Mouse (Mus musculus): ENCODE measurements at regions not wholly inside any gene's neighbourhood (a gene's known extent, or its start where the extent isn't known, plus 50 kb on each side); places are given as distances from the start of the nearest gene placed in this dataset.
A peak's percentile ranks its signal among the peaks of the same experiment; 100 is the strongest.

- WGBS: 73% methylated on average over 5 of the region's 5 CpGs
- Histone ChIP-seq H3K9me3 (ENCODE audit: control insufficient read depth, low read length) (no peaks in the 10 kb centered on the region), H3K4me2 (ENCODE audit: low read depth, low read length) (no peak overlapping the region), H3K4me3 (ENCODE audit: low read length) (no peak overlapping the region), H3K27ac (ENCODE audit: low read length) (no peak overlapping the region), H3K27me3 (ENCODE audit: control insufficient read depth, insufficient read depth, low read depth, low read length) (no peaks in the 10 kb centered on the region), H3K4me1 (replicated peaks; ENCODE audit: control insufficient read depth, insufficient read depth, low read length) (no peaks in the 10 kb centered on the region), H3K36me3 (ENCODE audit: control insufficient read depth, insufficient read depth, low read length) (no peaks in the 10 kb centered on the region), H3K9ac (ENCODE audit: low read length) (no peak overlapping the region)
- ATAC-seq (ENCODE audit: low read depth): no peak
These were observed 510.9 kb upstream of the Nrsn1 start for GRCm38 (mm10) chr13:25781161-25781560.

DNA sequence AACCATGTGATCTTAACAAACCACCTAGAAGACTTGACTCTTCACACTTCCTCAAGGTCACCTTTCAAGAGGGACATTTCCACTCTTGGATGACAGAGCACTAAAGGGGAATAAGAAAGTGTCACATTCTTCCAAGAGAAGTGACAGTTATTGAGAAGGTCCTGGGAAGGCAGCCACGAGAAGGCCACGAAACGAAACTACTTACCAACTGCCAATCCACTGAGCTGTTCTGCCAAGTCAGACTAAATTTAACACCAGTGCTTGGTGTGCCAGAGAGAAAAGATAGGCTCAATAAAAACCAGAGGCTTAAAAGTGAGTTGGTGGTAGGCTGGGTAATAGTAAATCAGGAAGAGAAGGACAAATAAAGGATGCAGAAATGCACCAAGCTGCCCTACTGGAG, 507.4 kb upstream of the Nrsn1 start:
- Histone ChIP-seq H3K4me3 (ENCODE audit: low read length) (no peak overlapping the region), H3K9ac (ENCODE audit: low read length) (no peak overlapping the region), H3K27ac (ENCODE audit: low read length) (no peak overlapping the region), H3K36me3 (ENCODE audit: control insufficient read depth, insufficient read depth, low read length) (no peaks in the 10 kb centered on the region), H3K4me2 (ENCODE audit: low read depth, low read length) (no peak overlapping the region), H3K4me1 (replicated peaks; ENCODE audit: control insufficient read depth, insufficient read depth, low read length) (no peaks in the 10 kb centered on the region), H3K9me3 (ENCODE audit: control insufficient read depth, low read length) (no peaks in the 10 kb centered on the region), H3K27me3 (ENCODE audit: control insufficient read depth, insufficient read depth, low read depth, low read length) (no peaks in the 10 kb centered on the region)
- 55% methylated on average over 3 of the region's 3 CpGs for WGBS
- no peak for ATAC-seq (ENCODE audit: low read depth)

DNA sequence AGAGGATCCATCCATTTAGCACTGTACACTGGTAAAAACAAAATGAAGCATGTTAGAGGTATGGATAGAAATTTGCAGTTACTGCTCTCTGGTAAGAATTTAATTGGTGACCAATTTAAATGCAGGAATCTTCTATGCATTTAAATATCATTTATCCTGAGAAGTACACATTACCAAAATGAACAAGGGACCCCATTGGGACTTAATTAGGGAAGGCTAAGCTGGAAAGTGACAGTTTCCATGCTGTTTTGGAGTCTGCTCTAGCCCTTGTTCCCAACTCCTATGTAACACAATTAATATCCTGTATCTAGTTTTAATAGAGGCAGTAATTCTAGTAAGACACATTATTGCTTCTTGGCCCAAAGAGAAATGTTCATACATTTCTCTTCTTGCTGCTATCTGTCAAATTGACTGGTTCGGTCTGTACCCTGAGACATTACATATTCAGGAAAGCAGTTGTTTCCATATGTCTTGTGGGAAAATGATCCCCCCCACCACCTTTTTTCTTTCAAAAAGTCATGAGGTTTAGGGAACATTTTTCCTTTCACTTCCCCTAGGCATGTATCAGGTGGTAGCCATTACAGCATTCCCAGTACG, 504.4 kb upstream of the Nrsn1 start:
- no peak overlapping the region for H3K9ac ChIP-seq (ENCODE audit: low read length)
- no peak overlapping the region for H3K4me2 ChIP-seq (ENCODE audit: low read depth, low read length)
- H3K27me3 ChIP-seq (ENCODE audit: control insufficient read depth, insufficient read depth, low read depth, low read length): no peaks in the 10 kb centered on the region
- H3K27ac ChIP-seq (ENCODE audit: low read length): no peak overlapping the region
- H3K4me3 ChIP-seq (ENCODE audit: low read length): no peak overlapping the region
- no peaks in the 10 kb centered on the region for H3K4me1 ChIP-seq (replicated peaks; ENCODE audit: control insufficient read depth, insufficient read depth, low read length)
- no peaks in the 10 kb centered on the region for H3K36me3 ChIP-seq (ENCODE audit: control insufficient read depth, insufficient read depth, low read length)
- H3K9me3 ChIP-seq (ENCODE audit: control insufficient read depth, low read length): no peaks in the 10 kb centered on the region
- ATAC-seq (ENCODE audit: low read depth): no peak
- WGBS: 74% methylated on average over 2 of the region's 2 CpGs

GRCm38 (mm10) chr13:25754515-25755105, 484.3 kb upstream of the Nrsn1 start:
- no peak overlapping the region for H3K9ac ChIP-seq (ENCODE audit: low read length)
- peak; percentile 23; the same call in 1 of the 2 replicates for ATAC-seq (ENCODE audit: low read depth)
- no peak overlapping the region for H3K27ac ChIP-seq (ENCODE audit: low read length)
- H3K4me2 ChIP-seq (ENCODE audit: low read depth, low read length): no peak overlapping the region
- H3K4me3 ChIP-seq (ENCODE audit: low read length): no peak overlapping the region
- H3K36me3 ChIP-seq (ENCODE audit: control insufficient read depth, insufficient read depth, low read length): no peaks in the 10 kb centered on the region
- no peaks in the 10 kb centered on the region for H3K27me3 ChIP-seq (ENCODE audit: control insufficient read depth, insufficient read depth, low read depth, low read length)
- H3K9me3 ChIP-seq (ENCODE audit: control insufficient read depth, low read length): no peaks in the 10 kb centered on the region
- H3K4me1 ChIP-seq (replicated peaks; ENCODE audit: control insufficient read depth, insufficient read depth, low read length): no peaks in the 10 kb centered on the region

DNA sequence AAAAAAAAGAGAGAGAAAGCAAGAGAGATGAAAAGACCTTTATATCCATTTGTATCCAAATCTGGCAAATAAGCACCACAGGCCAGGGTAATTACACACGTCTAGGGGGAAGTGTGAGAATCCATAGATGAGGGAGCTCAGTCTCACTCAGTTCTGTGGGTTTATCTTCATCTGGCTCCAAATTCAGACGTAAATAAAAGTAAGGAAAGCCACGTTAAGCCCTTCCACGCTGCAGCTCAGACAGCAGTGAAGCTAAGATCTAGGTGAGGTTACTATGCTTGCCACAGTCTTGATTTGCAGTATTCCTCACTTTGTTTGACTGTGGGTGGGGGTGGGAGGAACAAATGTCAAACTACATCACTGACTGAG, 481.1 kb upstream of the Nrsn1 start:
- Histone ChIP-seq H3K27ac (ENCODE audit: low read length) (no peak overlapping the region), H3K9me3 (ENCODE audit: control insufficient read depth, low read length) (no peaks in the 10 kb centered on the region), H3K4me2 (ENCODE audit: low read depth, low read length) (no peak overlapping the region), H3K36me3 (ENCODE audit: control insufficient read depth, insufficient read depth, low read length) (no peaks in the 10 kb centered on the region), H3K27me3 (ENCODE audit: control insufficient read depth, insufficient read depth, low read depth, low read length) (no peaks in the 10 kb centered on the region), H3K9ac (ENCODE audit: low read length) (no peak overlapping the region), H3K4me1 (replicated peaks; ENCODE audit: control insufficient read depth, insufficient read depth, low read length) (no peaks in the 10 kb centered on the region), H3K4me3 (ENCODE audit: low read length) (no peak overlapping the region)
- WGBS: 46% methylated on average over 4 of the region's 4 CpGs
- no peak for ATAC-seq (ENCODE audit: low read depth)

DNA sequence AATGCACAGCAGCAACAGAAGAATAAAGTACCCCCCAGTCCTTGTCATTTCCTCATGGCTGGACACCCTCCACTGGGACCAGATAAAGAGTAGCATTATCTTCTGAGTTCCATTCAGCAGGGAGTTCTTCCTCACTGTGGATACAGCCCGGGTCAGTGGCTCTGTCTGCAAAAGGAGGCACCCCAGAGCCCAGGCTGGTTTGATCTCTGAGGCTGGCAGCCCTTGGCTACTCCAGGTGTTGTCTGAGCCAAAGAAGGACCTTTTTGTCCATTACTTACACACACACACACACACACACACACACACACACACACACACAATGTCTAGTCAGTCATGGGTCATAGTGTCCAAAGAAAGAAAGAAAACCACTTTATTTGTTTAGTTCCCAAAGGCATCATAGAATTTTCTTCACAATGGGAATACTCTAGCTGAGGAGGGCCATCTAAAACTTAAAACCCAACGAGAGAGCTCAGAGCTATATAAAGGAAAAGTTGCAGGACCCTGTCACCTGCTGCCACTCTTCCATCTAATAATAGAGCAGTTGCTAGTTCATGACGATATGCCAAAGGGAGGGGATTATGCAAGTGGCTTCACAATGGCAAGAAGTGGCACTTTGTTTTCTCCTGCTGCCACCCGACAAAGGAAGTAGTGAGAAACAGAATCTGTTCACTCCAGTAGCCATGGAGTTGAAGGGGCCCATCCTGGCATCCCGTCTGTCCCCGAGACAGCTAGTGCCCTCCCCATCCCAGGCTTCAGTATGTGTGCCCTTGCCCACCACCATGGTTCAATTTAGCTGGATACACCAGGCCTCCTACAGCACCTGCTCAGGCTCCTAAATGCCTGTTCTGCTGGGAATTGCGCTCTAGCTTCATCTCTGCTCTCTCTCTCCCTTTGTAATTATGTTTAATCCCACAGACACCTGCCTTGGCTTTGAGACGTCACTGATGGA, 480.4 kb upstream of the Nrsn1 start:
- Histone ChIP-seq H3K9ac (ENCODE audit: low read length) (no peak overlapping the region), H3K4me3 (ENCODE audit: low read length) (no peak overlapping the region), H3K4me1 (replicated peaks; ENCODE audit: control insufficient read depth, insufficient read depth, low read length) (no peaks in the 10 kb centered on the region), H3K9me3 (ENCODE audit: control insufficient read depth, low read length) (no peaks in the 10 kb centered on the region), H3K36me3 (ENCODE audit: control insufficient read depth, insufficient read depth, low read length) (no peaks in the 10 kb centered on the region), H3K4me2 (ENCODE audit: low read depth, low read length) (no peak overlapping the region), H3K27me3 (ENCODE audit: control insufficient read depth, insufficient read depth, low read depth, low read length) (no peaks in the 10 kb centered on the region), H3K27ac (ENCODE audit: low read length) (no peak overlapping the region)
- no peak for ATAC-seq (ENCODE audit: low read depth)
- 49% methylated on average over 8 of the region's 8 CpGs for WGBS

- Histone ChIP-seq H3K27me3 (ENCODE audit: control insufficient read depth, insufficient read depth, low read depth, low read length) (no peaks in the 10 kb centered on the region), H3K4me2 (ENCODE audit: low read depth, low read length) (no peak overlapping the region), H3K4me3 (ENCODE audit: low read length) (no peak overlapping the region), H3K4me1 (replicated peaks; ENCODE audit: control insufficient read depth, insufficient read depth, low read length) (no peaks in the 10 kb centered on the region; the same call in 1 of the 2 replicates), H3K9ac (ENCODE audit: low read length) (no peak overlapping the region), H3K9me3 (ENCODE audit: control insufficient read depth, low read length) (no peaks in the 10 kb centered on the region), H3K36me3 (ENCODE audit: control insufficient read depth, insufficient read depth, low read length) (no peaks in the 10 kb centered on the region), H3K27ac (ENCODE audit: low read length) (no peak overlapping the region)
- WGBS: 18% methylated on average over 2 of the region's 2 CpGs
- no peak for ATAC-seq (ENCODE audit: low read depth)
These were observed 468.3 kb upstream of the Nrsn1 start for GRCm38 (mm10) chr13:25738601-25739000.

- H3K27me3 ChIP-seq (ENCODE audit: control insufficient read depth, insufficient read depth, low read depth, low read length): no peaks in the 10 kb centered on the region
- H3K4me1 ChIP-seq (replicated peaks; ENCODE audit: control insufficient read depth, insufficient read depth, low read length): no peaks in the 10 kb centered on the region
- no peak for ATAC-seq (ENCODE audit: low read depth)
- no peaks in the 10 kb centered on the region for H3K9me3 ChIP-seq (ENCODE audit: control insufficient read depth, low read length)
- no peaks in the 10 kb centered on the region for H3K36me3 ChIP-seq (ENCODE audit: control insufficient read depth, insufficient read depth, low read length)
- WGBS: 74% methylated on average over 3 of the region's 3 CpGs
- no peak overlapping the region for H3K27ac ChIP-seq (ENCODE audit: low read length)
- no peak overlapping the region for H3K4me3 ChIP-seq (ENCODE audit: low read length)
- H3K9ac ChIP-seq (ENCODE audit: low read length): no peak overlapping the region
- H3K4me2 ChIP-seq (ENCODE audit: low read depth, low read length): no peak overlapping the region
These were observed 459.1 kb upstream of the Nrsn1 start for GRCm38 (mm10) chr13:25729327-25729892.

DNA sequence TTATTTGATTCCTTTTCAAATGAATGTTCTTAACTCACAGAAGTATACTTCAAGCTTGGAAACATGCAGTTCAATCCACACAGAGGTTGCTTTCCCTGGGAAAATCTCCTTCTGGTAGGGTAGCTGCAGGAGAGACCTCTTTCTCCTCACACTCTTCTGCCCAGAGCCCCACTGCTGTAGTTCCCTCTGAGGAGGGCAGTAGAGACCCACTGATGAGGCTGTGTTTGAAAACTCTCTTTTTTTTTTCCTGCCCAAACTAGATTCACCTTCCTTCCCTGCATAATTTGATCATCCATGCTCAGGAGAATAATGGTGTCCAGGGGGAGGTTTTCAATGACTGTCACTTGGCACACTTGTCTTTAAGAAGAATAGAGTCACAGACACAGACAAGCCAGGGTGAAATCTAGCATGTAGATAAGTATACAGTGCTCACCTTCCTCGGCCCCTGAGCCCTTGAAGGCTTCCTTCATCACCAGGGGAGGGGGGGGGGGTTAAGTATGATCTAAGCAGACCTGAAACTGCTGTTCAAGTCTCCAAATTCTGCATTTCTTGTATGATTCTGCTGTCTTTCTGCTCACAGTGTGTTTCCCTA, 457.3 kb upstream of the Nrsn1 start:
- 33% methylated on average over 1 of the region's 1 CpGs for WGBS
- Histone ChIP-seq H3K9me3 (ENCODE audit: control insufficient read depth, low read length) (no peaks in the 10 kb centered on the region), H3K4me1 (replicated peaks; ENCODE audit: control insufficient read depth, insufficient read depth, low read length) (no peaks in the 10 kb centered on the region), H3K36me3 (ENCODE audit: control insufficient read depth, insufficient read depth, low read length) (no peaks in the 10 kb centered on the region), H3K27me3 (ENCODE audit: control insufficient read depth, insufficient read depth, low read depth, low read length) (no peaks in the 10 kb centered on the region), H3K9ac (ENCODE audit: low read length) (no peak overlapping the region), H3K4me3 (ENCODE audit: low read length) (no peak overlapping the region), H3K27ac (ENCODE audit: low read length) (no peak overlapping the region), H3K4me2 (ENCODE audit: low read depth, low read length) (no peak overlapping the region)
- no peak for ATAC-seq (ENCODE audit: low read depth)
